Mouse (Mus musculus) central nervous system, embryonic 18 days (tissue): ENCODE results near the gene Olfr62. TPM values are rescaled to one million over a fixed set of nuclear protein-coding genes. Genes with fewer than 3 reads are reported as not detected.

Experiments
- polyA plus RNA-seq: library from polyadenylated mRNA; depleted of rRNA; stranded (reverse); fragments of >200 nt; gene quantifications from 2 replicates; pipeline ENCODE4 v1.2.3, GENCODE M21; 2012; rRNA removed

The Olfr62 gene
- polyA plus RNA-seq: not detected in 2 replicates

GRCm38 (mm10) chr4:118658652-118659051, at the start of gene Olfr62:
Gene Olfr62 (plus strand): TSS chr4:118658952.

DNA sequence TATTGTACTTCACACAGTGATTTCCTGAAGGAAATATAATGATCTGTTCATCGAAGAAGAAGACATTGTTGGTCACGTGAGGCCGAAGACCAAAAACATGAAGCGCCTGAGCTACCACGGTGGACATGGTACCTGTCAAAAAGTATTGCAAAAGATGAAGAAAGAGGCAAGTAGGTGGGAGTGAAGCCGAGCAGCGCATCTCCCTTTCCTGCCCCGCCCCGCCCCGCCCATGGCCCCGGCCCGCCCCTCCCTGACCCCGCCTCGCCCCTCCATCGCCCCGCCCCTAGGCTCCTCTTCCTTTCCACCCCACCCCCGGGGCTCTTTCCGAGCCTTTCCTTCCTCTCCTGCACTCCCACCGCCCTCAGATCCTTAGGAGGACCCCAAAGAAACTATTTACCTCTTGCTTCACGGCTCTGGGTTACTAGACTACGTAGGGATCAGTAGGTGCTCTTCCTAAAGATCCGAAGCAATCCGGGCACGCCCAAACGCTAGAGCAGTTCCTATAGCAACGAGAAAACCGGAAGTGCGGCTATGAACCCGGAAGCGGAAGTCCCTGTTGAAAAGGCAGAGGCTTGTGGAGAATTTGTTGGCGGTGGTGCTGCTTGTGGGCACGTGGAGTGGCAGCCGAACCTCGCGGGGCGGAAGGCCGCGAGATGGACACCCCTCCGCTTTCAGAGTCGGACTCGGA, 38.3 kb upstream of the Olfr62 start, which contains the start of the genes Cfap57 and Ebna1bp2:
Cfap57 (minus strand) TSS at position 499 of the 688 bp plus-strand sequence.
Ebna1bp2 (plus strand) TSS at position 521 of the 688 bp plus-strand sequence.

GRCm38 (mm10) chr4:118692412-118692973, 33.7 kb downstream of the Olfr62 start, which contains the start of gene Olfr1342:
Gene Olfr1342 (minus strand): TSS chr4:118692756.

GRCm38 (mm10) chr4:118703223-118703622, 44.5 kb downstream of the Olfr62 start, which contains the start of gene Olfr1341:
Gene Olfr1341 (plus strand): TSS chr4:118703523.

Other genes starting within 250 kb of the Olfr62 start
- gene Szt2, start 249.7 kb upstream of the Olfr62 start, polyA plus RNA-seq: 27.6 and 31.4 TPM in 2 replicates
- 84.1 and 84.8 TPM in 2 replicates for gene Med8, start 249.6 kb upstream of the Olfr62 start, polyA plus RNA-seq
- 46.5 and 49.8 TPM in 2 replicates for gene Elovl1, start 230.9 kb upstream of the Olfr62 start, polyA plus RNA-seq
- 25.4 and 26.0 TPM in 2 replicates for gene Cdc20, start 221.6 kb upstream of the Olfr62 start, polyA plus RNA-seq
- gene Mpl, start 201.4 kb upstream of the Olfr62 start, polyA plus RNA-seq: 0.03 TPM in 2 replicates
- 12.6 and 13.4 TPM in 2 replicates for gene Tie1, start 168.9 kb upstream of the Olfr62 start, polyA plus RNA-seq
- 0.05 and 0.34 TPM in 2 replicates for gene 2610528J11Rik, start 132.0 kb upstream of the Olfr62 start, polyA plus RNA-seq
- gene Tmem125, start 114.9 kb upstream of the Olfr62 start, polyA plus RNA-seq: 0.45 and 0.92 TPM in 2 replicates
- gene Cfap57, start 38.2 kb upstream of the Olfr62 start, polyA plus RNA-seq: 0.92 and 1.3 TPM in 2 replicates
- 88.1 and 94.5 TPM in 2 replicates for gene Ebna1bp2, start 38.2 kb upstream of the Olfr62 start, polyA plus RNA-seq
- gene Olfr1342, start 33.8 kb downstream of the Olfr62 start, polyA plus RNA-seq: 0.01 and 0.08 TPM in 2 replicates
- gene Olfr1341, start 44.6 kb downstream of the Olfr62 start, polyA plus RNA-seq: not detected in 2 replicates
- gene Olfr1340, start 61.2 kb downstream of the Olfr62 start, polyA plus RNA-seq: not detected in 2 replicates
- not detected in 2 replicates for gene Olfr1339, start 73.2 kb downstream of the Olfr62 start, polyA plus RNA-seq
- not detected in 2 replicates for gene Olfr1338, start 99.8 kb downstream of the Olfr62 start, polyA plus RNA-seq
- gene Olfr1337, start 123.6 kb downstream of the Olfr62 start, polyA plus RNA-seq: not detected in 2 replicates
- not detected in 2 replicates for gene Olfr1335, start 151.0 kb downstream of the Olfr62 start, polyA plus RNA-seq
- gene Olfr1333, start 177.3 kb downstream of the Olfr62 start, polyA plus RNA-seq: not detected in 2 replicates
- not detected in 2 replicates for gene Olfr1331, start 205.7 kb downstream of the Olfr62 start, polyA plus RNA-seq
- not detected in 2 replicates for gene Olfr1330, start 229.6 kb downstream of the Olfr62 start, polyA plus RNA-seq